In the genomic region with DNA sequence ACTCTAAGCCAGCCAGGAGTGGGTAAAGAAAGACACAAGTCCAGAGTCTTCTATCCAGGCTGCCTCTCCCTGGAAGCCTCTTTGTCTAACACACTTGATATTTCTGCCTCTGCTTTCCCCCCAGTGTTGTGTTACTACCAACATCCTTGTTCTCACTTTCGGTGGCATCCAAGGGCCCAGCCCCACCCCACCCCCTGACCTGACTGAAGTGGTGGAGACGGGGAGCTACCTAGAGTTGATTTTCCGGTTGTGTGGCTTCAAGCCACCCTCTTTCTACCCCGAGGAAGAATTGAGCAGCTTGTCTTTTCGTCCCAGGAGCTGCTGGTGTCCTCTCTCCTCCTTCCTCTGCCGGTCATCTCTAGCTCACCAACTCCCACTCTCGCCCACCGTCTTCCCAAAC, we compare ENCODE assay signal across 15 mouse cellular contexts. TPM values are rescaled to one million over a fixed set of nuclear protein-coding genes. Genes with fewer than 3 reads are reported as not detected.
DNase-seq lines count a peak whose midpoint lies in the region; ATAC-seq and TF ChIP-seq lines count a peak whose summit lies in the region.
"Had no signal": no experiment of that assay in that cellular context is flagged by ENCODE, and none has a peak within 500 bp of the region (broad histone marks: within the 10 kb centered on the region; RNA-seq: fewer than 3 reads in every experiment).

No protein-coding gene starts in this region.

- no peaks in the 10 kb centered on the region for H3K9me3 ChIP-seq in lung, embryonic 14.5 days (ENCODE audit: low read depth, low read length)
- H3K9me3 ChIP-seq in embryonic facial prominence, embryonic 10.5 days, result no peaks in the 10 kb centered on the region
- no peaks in the 10 kb centered on the region for H3K9me3 ChIP-seq in limb, embryonic 14.5 days (ENCODE audit: control insufficient read depth, low read length)
- H3K9me3 ChIP-seq in hindbrain, embryonic 11.5 days (ENCODE audit: control insufficient read depth, low read length), result no peaks in the 10 kb centered on the region
- H3K9me3 ChIP-seq: forebrain, embryonic 10.5 days; liver, embryonic 13.5 days; midbrain, embryonic 10.5 days had no signal

- peaks cover 28% of the 10 kb centered on the region for H3K4me1 ChIP-seq in lung, embryonic 14.5 days (ENCODE audit: insufficient read depth)
- H3K4me1 ChIP-seq in embryonic facial prominence, embryonic 10.5 days, result peaks cover 48% of the 10 kb centered on the region
- peaks cover 42% of the 10 kb centered on the region for H3K4me1 ChIP-seq in limb, embryonic 14.5 days (ENCODE audit: control insufficient read depth, insufficient read depth, low read length)
- H3K4me1 ChIP-seq in hindbrain, embryonic 11.5 days (replicated peaks; ENCODE audit: control insufficient read depth, insufficient read depth, low read length), result no peaks in the 10 kb centered on the region

- peak overlapping the region; percentile 63 for H3K27ac ChIP-seq in gastrocnemius, adult 2 months
- H3K27ac ChIP-seq in lung, embryonic 14.5 days (ENCODE audit: low read depth), result peak overlapping the region; percentile 84
- peak overlapping the region; percentile 37; the same call in 1 of the 2 replicates for H3K27ac ChIP-seq in embryonic facial prominence, embryonic 10.5 days (replicated peaks)
- peak overlapping the region; percentile 38; the same call in 1 of the 2 replicates for H3K27ac ChIP-seq in limb, embryonic 14.5 days (replicated peaks; ENCODE audit: low read depth, low read length)
- H3K27ac ChIP-seq in hindbrain, embryonic 11.5 days (ENCODE audit: low read depth, low read length), result no peak overlapping the region
- H3K27ac ChIP-seq: forebrain, embryonic 10.5 days; left cerebral cortex, adult 2 months; liver, embryonic 13.5 days; midbrain, embryonic 10.5 days had no signal

- DNase-seq in gastrocnemius, adult 2 months, result no peak
- no peak for DNase-seq in gastrocnemius, postnatal 36 days
- peak; percentile 40 for DNase-seq in lung, embryonic 14.5 days
- DNase-seq in lung, postnatal 10 days, result no peak
- no peak for DNase-seq in embryonic facial prominence, embryonic 10.5 days (ENCODE audit: low spot score)
- no peak for DNase-seq in limb, embryonic 14.5 days (ENCODE audit: low spot score)
- DNase-seq in hindbrain, embryonic 11.5 days (ENCODE audit: low spot score), result no peak
- DNase-seq: adrenal gland, postnatal 36 days; cerebellum, adult 11 months; kidney, adult 11 months; liver, embryonic 13.5 days had no signal

- TF ChIP-seq POLR2A in limb, embryonic 14.5 days (IDR thresholded peaks at IDR 0.05; ENCODE audit: borderline replicate concordance, extremely low read depth, insufficient read depth, insufficient read length), result no peak

- ATAC-seq in lung, embryonic 14.5 days (ENCODE audit: insufficient read depth), result peak; percentile 67
- no peak for ATAC-seq in limb, embryonic 14.5 days (ENCODE audit: low FRiP score, low read depth)
- ATAC-seq in cerebellum, adult (ENCODE audit: insufficient number of reproducible peaks, low FRiP score, low TSS enrichment), result no peak
- no peak for ATAC-seq in hindbrain, embryonic 11.5 days (ENCODE audit: low FRiP score)

- intact Hi-C loops in gastrocnemius, adult 2 months (cut with DNase I), result no loop called here
- intact Hi-C loops in gastrocnemius, postnatal 36 days (cut with DNase I), result loop anchor here (2.0 kb wide), 1 partner anchor 15 kb away; no protein-coding TSS in a partner anchor

- WGBS in lung, embryonic 14.5 days, result 63% methylated on average over 8 of the region's 8 CpGs
- WGBS in embryonic facial prominence, embryonic 10.5 days, result 84% methylated on average over 8 of the region's 8 CpGs
- WGBS in limb, embryonic 14.5 days, result 78% methylated on average over 8 of the region's 8 CpGs
- WGBS in hindbrain, embryonic 11.5 days, result 85% methylated on average over 8 of the region's 8 CpGs

- H3K4me3 ChIP-seq in gastrocnemius, adult 2 months, result no peak overlapping the region
- no peak overlapping the region for H3K4me3 ChIP-seq in lung, embryonic 14.5 days (ENCODE audit: low read depth, low read length)
- H3K4me3 ChIP-seq in embryonic facial prominence, embryonic 10.5 days, result no peak overlapping the region
- no peak overlapping the region for H3K4me3 ChIP-seq in limb, embryonic 14.5 days (replicated peaks; ENCODE audit: low read length)
- no peak overlapping the region for H3K4me3 ChIP-seq in hindbrain, embryonic 11.5 days (ENCODE audit: low read depth, low read length)
- H3K4me3 ChIP-seq: forebrain, embryonic 10.5 days; left cerebral cortex, adult 2 months; liver, embryonic 13.5 days; midbrain, embryonic 10.5 days had no signal

- peaks cover 7% of the 10 kb centered on the region; the same call in 1 of the 2 replicates for H3K36me3 ChIP-seq in lung, embryonic 14.5 days (ENCODE audit: insufficient read depth)
- peaks cover 28% of the 10 kb centered on the region for H3K36me3 ChIP-seq in embryonic facial prominence, embryonic 10.5 days (replicated peaks)
- peaks cover 28% of the 10 kb centered on the region for H3K36me3 ChIP-seq in limb, embryonic 14.5 days (ENCODE audit: control insufficient read depth, insufficient read depth, low read length)
- no peaks in the 10 kb centered on the region for H3K36me3 ChIP-seq in hindbrain, embryonic 11.5 days (ENCODE audit: control insufficient read depth, insufficient read depth, low read length)
- H3K36me3 ChIP-seq: liver, embryonic 13.5 days; midbrain, embryonic 10.5 days had no signal

- no peaks in the 10 kb centered on the region for H3K27me3 ChIP-seq in lung, embryonic 14.5 days (ENCODE audit: insufficient read depth, low read length)
- no peaks in the 10 kb centered on the region for H3K27me3 ChIP-seq in embryonic facial prominence, embryonic 10.5 days (replicated peaks; ENCODE audit: low read depth, poor library complexity, severe bottlenecking)
- no peaks in the 10 kb centered on the region for H3K27me3 ChIP-seq in limb, embryonic 14.5 days (ENCODE audit: control insufficient read depth, insufficient read depth, low read length)
- no peaks in the 10 kb centered on the region for H3K27me3 ChIP-seq in hindbrain, embryonic 11.5 days (ENCODE audit: control insufficient read depth, insufficient read depth, low read length)
- H3K27me3 ChIP-seq: liver, embryonic 13.5 days had no signal

- H3K4me2 ChIP-seq in lung, embryonic 14.5 days, result peak overlapping the region; percentile 43
- no peak overlapping the region for H3K4me2 ChIP-seq in limb, embryonic 14.5 days (replicated peaks; ENCODE audit: low read depth, low read length, severe bottlenecking)
- H3K4me2 ChIP-seq in hindbrain, embryonic 11.5 days (replicated peaks; ENCODE audit: low read depth, low read length), result no peak overlapping the region
- H3K4me2 ChIP-seq: liver, embryonic 13.5 days had no signal

- H3K9ac ChIP-seq in lung, embryonic 14.5 days, result no peak overlapping the region
- no peak overlapping the region for H3K9ac ChIP-seq in limb, embryonic 14.5 days (ENCODE audit: low read depth, low read length, severe bottlenecking)
- no peak overlapping the region for H3K9ac ChIP-seq in hindbrain, embryonic 11.5 days (ENCODE audit: low read depth, low read length)
- H3K9ac ChIP-seq: liver, embryonic 13.5 days had no signal

- no peak for TF ChIP-seq CTCF in gastrocnemius, adult 2 months (IDR thresholded peaks at IDR 0.05)
- no peak for TF ChIP-seq CTCF in lung, embryonic 14.5 days (IDR thresholded peaks at IDR 0.05; ENCODE audit: low read depth)

RNA-seq across cellular contexts. Expression of a gene that starts 38.0 kb away (rescaled TPM):
- total RNA-seq in gastrocnemius, adult 2 months (2021), result 100 to 1,000 TPM; 282 to 352 TPM
- total RNA-seq in gastrocnemius, postnatal 36 days (2021), result 100 to 1,000 TPM; 312 to 318 TPM
- 110 and 119 TPM in 2 replicates for polyA plus RNA-seq in lung, embryonic 14.5 days (2014; fragmentation: Nextera tagmentation; extraction: Ambion mirVana)
- 42.8 and 54.1 TPM in 2 replicates for polyA plus RNA-seq in embryonic facial prominence, embryonic 10.5 days (2016; fragmentation: Nextera tagmentation; extraction: Ambion mirVana)
- polyA plus RNA-seq in limb, embryonic 14.5 days (2012; rRNA removed), result 109 and 116 TPM in 2 replicates
- polyA plus RNA-seq in limb, embryonic 14.5 days (2014; fragmentation: Nextera tagmentation; extraction: Ambion mirVana), result 160 and 161 TPM in 2 replicates
- polyA plus RNA-seq in hindbrain, embryonic 11.5 days (2014; fragmentation: Nextera tagmentation; extraction: Ambion mirVana), result 44.7 and 50.1 TPM in 2 replicates
